Mouse (Mus musculus) kidney, postnatal 0 days (tissue): ENCODE data around the gene Psg16. TPM values are rescaled to one million over a fixed set of nuclear protein-coding genes. Genes with fewer than 3 reads are reported as not detected.

Experiments used
- ATAC-seq: fragments of 200-750 bp; cut with Nextera tagmentation; replicated peaks from 2 replicates; pipeline ENCODE4 v1.8.0; 2017; ENCODE audit warnings: low read depth, moderate number of reproducible peaks, moderate TSS enrichment, moderate library complexity; ENCODE audit not compliant: low FRiP score
- DNase-seq: peaks from one replicate; pipeline ENCODE4 v3.0.0-alpha.2; 2016; ENCODE audit warnings: low spot score
- H3K27ac ChIP-seq: fragments of 300-500 bp; sonication (generic); 2 replicates; pipeline ENCODE4 v1.5.1; 2014; ENCODE audit warnings: mild to moderate bottlenecking
- H3K27me3 ChIP-seq: fragments of 300-500 bp; sonication (generic); 2 replicates; pipeline ENCODE4 v1.6.1; 2014; ENCODE audit warnings: low read length, mixed read lengths; ENCODE audit not compliant: insufficient read depth
- H3K36me3 ChIP-seq: fragments of 300-500 bp; sonication (generic); 2 replicates; pipeline ENCODE4 v1.6.1; 2014; ENCODE audit warnings: low read length, mixed read lengths; ENCODE audit not compliant: insufficient read depth
- H3K4me1 ChIP-seq: fragments of 300-500 bp; sonication (generic); replicated peaks from 2 replicates; pipeline ENCODE4 v1.6.1; 2014; ENCODE audit warnings: antibody characterized with exemption, low read length, mixed read lengths; ENCODE audit not compliant: insufficient read depth
- H3K4me2 ChIP-seq: fragments of 300-500 bp; sonication (generic); 2 replicates; pipeline ENCODE4 v1.6.1; 2014; ENCODE audit warnings: mild to moderate bottlenecking, low read length, moderate library complexity, mixed read lengths
- H3K4me3 ChIP-seq: fragments of 300-500 bp; sonication (generic); replicated peaks from 2 replicates; pipeline ENCODE4 v1.5.1; 2014; ENCODE audit warnings: low read depth, low read length
- H3K9ac ChIP-seq: fragments of 300-500 bp; sonication (generic); 2 replicates; pipeline ENCODE4 v1.6.1; 2014; ENCODE audit warnings: low read depth, low read length
- H3K9me3 ChIP-seq: fragments of 300-500 bp; sonication (generic); replicated peaks from 2 replicates; pipeline ENCODE4 v1.6.1; 2016; ENCODE audit warnings: low read length, inconsistent platforms, mixed read lengths
- CTCF ChIP-seq: IDR thresholded peaks from 2 replicates; pipeline ENCODE4 v1.5.1; 2016; ENCODE audit warnings: antibody characterized with exemption, low read depth, mild to moderate bottlenecking, moderate library complexity
- WGBS: fragments of 180-500 bp; shearing (Covaris S2); extraction: QIAGEN DNeasy Blood & Tissue Kit; methylation state at CpG from one replicate; pipeline ENCODE4 v1.1.7; 2014; 5-methylcytosine and 5-hydroxymethylcytosine counted together
- polyA plus RNA-seq: library from polyadenylated mRNA; unstranded; fragments of >200 nt; fragmentation: Nextera tagmentation; extraction: Ambion mirVana; gene quantifications from 2 replicates; pipeline ENCODE4 v1.2.1, GENCODE M21; 2015

Psg16 gene
- polyA plus RNA-seq, 1 experiment from 2014 or later = 0.07 TPM

- H3K36me3 ChIP-seq = peaks cover 36% of the 10 kb centered on the region; the same call in 1 of the 2 replicates
These were observed 28.1 kb upstream of the Psg16 start for GRCm38 (mm10) chr7:17045743-17046142.

GRCm38 (mm10) chr7:17047041-17047682, 26.7 kb upstream of the Psg16 start:
- DNase-seq (no peak), ATAC-seq (no peak)
- Histone ChIP-seq H3K4me3 (no peak overlapping the region), H3K4me2 (no peak overlapping the region), H3K36me3 (peaks cover 31% of the 10 kb centered on the region; the same call in 1 of the 2 replicates), H3K4me1 (no peaks in the 10 kb centered on the region), H3K27me3 (no peaks in the 10 kb centered on the region), H3K9ac (no peak overlapping the region), H3K9me3 (no peaks in the 10 kb centered on the region), H3K27ac (no peak overlapping the region)
- 92% methylated on average over 5 of the region's 5 CpGs for WGBS
- TF ChIP-seq CTCF = no peak

More at GRCm38 (mm10) chr7:17045743-17046142, 28.1 kb upstream of the Psg16 start:
- Histone ChIP-seq H3K4me1 (no peaks in the 10 kb centered on the region), H3K4me2 (no peak overlapping the region), H3K27ac (no peak overlapping the region), H3K9ac (no peak overlapping the region), H3K9me3 (no peaks in the 10 kb centered on the region), H3K4me3 (no peak overlapping the region), H3K27me3 (no peaks in the 10 kb centered on the region)
- ATAC-seq (no peak), DNase-seq (no peak)
- no peak for TF ChIP-seq CTCF
- 61% methylated on average over 1 of the region's 1 CpGs for WGBS

GRCm38 (mm10) chr7:17048431-17049190, 25.2 kb upstream of the Psg16 start:
- Histone ChIP-seq H3K4me2 (no peak overlapping the region), H3K9ac (no peak overlapping the region), H3K9me3 (no peaks in the 10 kb centered on the region), H3K4me3 (no peak overlapping the region), H3K27ac (no peak overlapping the region), H3K4me1 (no peaks in the 10 kb centered on the region), H3K27me3 (no peaks in the 10 kb centered on the region), H3K36me3 (peaks cover 30% of the 10 kb centered on the region; the same call in 1 of the 2 replicates)
- no peak for TF ChIP-seq CTCF
- ATAC-seq (no peak), DNase-seq (no peak)
- 90% methylated on average over 10 of the region's 10 CpGs for WGBS

- no peaks in the 10 kb centered on the region for H3K27me3 ChIP-seq
- DNase-seq (no peak), ATAC-seq (no peak)
- TF ChIP-seq CTCF = no peak
- no peaks in the 10 kb centered on the region for H3K9me3 ChIP-seq
- no peak overlapping the region for H3K9ac ChIP-seq
- H3K4me2 ChIP-seq = no peak overlapping the region
- H3K36me3 ChIP-seq = peaks cover 22% of the 10 kb centered on the region; the same call in 1 of the 2 replicates
- WGBS = 73% methylated on average over 11 of the region's 11 CpGs
- H3K27ac ChIP-seq = no peak overlapping the region
- no peaks in the 10 kb centered on the region for H3K4me1 ChIP-seq
- no peak overlapping the region for H3K4me3 ChIP-seq
These were observed 23.3 kb upstream of the Psg16 start for GRCm38 (mm10) chr7:17050491-17050890.

GRCm38 (mm10) chr7:17050933-17051594, 22.8 kb upstream of the Psg16 start:
- H3K36me3 ChIP-seq = peaks cover 22% of the 10 kb centered on the region; the same call in 1 of the 2 replicates

GRCm38 (mm10) chr7:17054325-17054989, 19.4 kb upstream of the Psg16 start:
- no peak for DNase-seq
- ATAC-seq = no peak
- 0 out of 2 replicates have a peak, but pooled peaks cover 5% of the 10 kb centered on the region for H3K36me3 ChIP-seq
- H3K9me3 ChIP-seq = no peaks in the 10 kb centered on the region
- H3K4me1 ChIP-seq = peaks cover 23% of the 10 kb centered on the region
- no peak for TF ChIP-seq CTCF
- no peak overlapping the region for H3K4me2 ChIP-seq
- H3K9ac ChIP-seq = no peak overlapping the region
- no peak overlapping the region for H3K4me3 ChIP-seq
- no peaks in the 10 kb centered on the region for H3K27me3 ChIP-seq
- H3K27ac ChIP-seq = no peak overlapping the region
- 89% methylated on average over 15 of the region's 16 CpGs for WGBS

More at GRCm38 (mm10) chr7:17050933-17051594, 22.8 kb upstream of the Psg16 start:
- peak; percentile 79 for TF ChIP-seq CTCF
- Histone ChIP-seq H3K27me3 (no peaks in the 10 kb centered on the region), H3K9ac (no peak overlapping the region), H3K9me3 (no peaks in the 10 kb centered on the region), H3K27ac (no peak overlapping the region), H3K4me1 (no peaks in the 10 kb centered on the region), H3K4me2 (no peak overlapping the region), H3K4me3 (no peak overlapping the region)
- DNase-seq = peak; percentile 81
- ATAC-seq = peak; percentile 44; the same call in 1 of the 2 replicates
- WGBS = 15% methylated on average over 15 of the region's 17 CpGs
